Mouse (Mus musculus): ENCODE results near the gene Tac4.

The Tac4 gene

DNA sequence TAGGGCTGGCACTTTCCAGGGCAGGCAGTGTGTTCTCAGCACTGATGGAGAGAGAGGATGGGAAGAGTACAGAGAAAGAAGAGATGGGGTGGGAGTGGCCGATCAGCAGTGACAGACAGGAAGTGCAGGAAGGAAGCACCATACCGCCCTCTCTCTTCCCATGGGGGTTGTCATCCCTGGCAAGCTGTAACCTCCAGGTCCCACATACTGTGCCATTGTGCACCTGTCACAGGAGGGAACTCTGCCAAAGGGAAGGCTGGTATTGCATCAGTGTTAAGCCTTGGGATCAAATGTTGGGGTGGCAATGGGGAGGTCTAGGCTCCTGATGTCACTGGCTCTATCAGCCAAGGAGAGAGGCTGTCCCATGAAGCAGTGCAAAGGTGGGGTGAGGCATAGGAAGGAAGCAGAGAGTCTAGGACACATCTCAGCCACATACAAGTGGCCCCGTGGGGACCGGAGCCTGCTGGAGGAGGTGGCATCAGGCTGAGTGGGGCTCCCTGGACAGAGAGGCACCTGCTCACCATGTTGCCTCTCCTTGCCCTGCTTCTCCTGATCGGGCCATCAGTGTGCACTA lies at the start of gene Tac4:
TSS of gene Tac4 (plus strand) at position 352 of the 574 bp plus-strand sequence.
- peak; percentile 50 for DNase-seq

GRCm38 (mm10) chr11:95213607-95214006 lies 47.7 kb upstream of the Tac4 start:
- DNase-seq = no peak

DNA sequence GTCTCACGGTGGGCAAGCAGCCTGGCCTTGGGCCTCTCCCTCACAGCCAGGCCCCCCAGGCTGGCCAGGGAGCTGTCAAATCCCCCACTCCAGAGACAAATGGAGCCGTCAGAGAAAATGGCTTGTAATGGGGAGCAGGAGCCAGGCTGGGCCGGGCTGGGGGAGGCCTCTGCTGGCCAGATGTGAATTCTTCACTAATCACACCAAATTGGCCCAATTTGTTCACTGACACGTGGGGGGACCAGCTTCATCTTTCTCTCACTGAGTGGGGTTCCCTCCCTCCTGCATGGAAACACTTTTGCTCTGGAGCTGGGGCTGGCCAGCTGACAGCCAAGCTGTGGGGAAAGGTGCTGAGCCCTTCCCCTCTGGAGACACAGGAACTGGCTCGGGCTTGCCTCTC lies 47.0 kb upstream of the Tac4 start:
- DNase-seq = no peak

- no peak for DNase-seq
Measured at GRCm38 (mm10) chr11:95216193-95216592, 45.1 kb upstream of the Tac4 start.

DNA sequence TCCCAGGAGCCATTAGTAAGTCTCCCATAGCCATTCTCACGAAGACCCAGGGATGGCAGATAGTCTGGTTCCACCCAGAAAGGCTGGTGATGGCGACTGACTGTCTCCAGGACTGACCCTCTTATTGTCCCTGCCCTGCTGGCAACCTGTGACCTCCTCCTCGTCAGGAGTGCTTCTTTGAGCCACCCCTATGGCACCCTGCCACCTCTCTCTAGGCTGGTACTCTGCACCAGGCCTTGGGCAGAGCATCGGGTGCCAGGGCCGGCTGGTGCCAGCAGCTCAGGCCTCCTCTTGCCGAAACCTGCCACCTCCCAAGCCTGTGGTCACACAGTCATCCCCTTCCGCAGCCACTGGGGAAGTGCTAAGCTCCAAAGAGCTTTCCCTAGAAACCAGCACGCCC lies 42.2 kb upstream of the Tac4 start:
- no peak for DNase-seq

GRCm38 (mm10) chr11:95223473-95223872 lies 37.9 kb upstream of the Tac4 start:
- DNase-seq = no peak

DNA sequence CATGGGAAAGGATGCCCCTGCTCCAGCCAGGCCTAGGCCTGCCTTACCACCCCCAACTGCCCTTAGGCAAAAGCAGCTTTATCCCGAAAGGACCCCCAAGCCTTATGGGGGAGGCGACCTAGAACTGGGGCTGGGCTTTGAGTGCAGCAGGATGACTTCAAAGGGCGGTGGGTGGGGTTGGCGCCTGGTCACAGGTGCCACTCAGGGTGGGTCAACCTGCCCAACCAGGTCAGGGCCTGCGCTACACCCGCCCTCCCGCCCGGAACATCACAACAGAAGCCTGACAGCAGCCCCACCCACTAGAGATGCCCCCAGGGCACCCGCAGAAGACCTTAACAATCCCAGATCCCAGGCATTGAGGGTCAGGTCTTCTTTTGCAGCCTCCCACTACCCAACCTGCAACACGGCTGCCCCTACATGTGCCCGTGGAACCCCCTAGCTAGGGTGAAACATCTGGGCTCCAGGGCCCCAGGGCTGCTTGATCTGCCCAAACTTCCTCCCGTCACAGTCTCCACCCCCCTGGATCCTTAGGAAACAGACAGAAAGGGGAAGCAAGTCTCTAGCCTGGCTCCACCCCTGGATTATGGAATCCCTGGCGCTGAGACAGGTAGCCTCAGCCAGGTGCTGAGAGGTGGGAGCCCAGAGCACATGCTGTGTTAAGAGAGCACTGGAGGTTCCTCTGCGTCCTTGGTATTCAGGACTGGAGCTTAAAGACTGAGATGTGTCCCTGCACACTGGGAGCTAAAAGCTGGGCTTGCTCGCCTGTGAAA lies 37.0 kb upstream of the Tac4 start:
- no peak for DNase-seq

GRCm38 (mm10) chr11:95225448-95225847 lies 35.9 kb upstream of the Tac4 start:
- no peak for DNase-seq

DNA sequence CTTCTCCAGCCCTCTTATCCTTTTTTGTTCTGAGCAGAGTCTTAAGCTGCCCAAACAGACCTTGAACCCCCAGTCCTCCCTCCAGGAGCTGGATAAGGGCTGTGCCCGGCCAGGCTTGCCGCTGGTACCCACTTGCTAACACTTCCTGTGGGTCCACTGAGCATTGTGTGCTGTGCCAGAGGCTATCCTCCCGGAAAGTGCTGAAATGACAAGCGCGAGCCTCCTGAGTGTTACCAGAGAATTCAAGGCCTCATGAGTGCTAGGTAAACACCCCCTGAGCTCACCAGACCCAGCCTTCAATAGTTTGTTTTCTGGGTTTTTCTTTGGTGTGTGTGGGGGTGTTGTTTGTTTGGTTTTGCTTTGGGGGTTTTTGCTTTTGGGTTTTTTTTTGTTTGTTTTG lies 33.9 kb upstream of the Tac4 start:
- no peak for DNase-seq

GRCm38 (mm10) chr11:95231688-95232328 lies 29.5 kb upstream of the Tac4 start:
- DNase-seq = peak; percentile 56

DNA sequence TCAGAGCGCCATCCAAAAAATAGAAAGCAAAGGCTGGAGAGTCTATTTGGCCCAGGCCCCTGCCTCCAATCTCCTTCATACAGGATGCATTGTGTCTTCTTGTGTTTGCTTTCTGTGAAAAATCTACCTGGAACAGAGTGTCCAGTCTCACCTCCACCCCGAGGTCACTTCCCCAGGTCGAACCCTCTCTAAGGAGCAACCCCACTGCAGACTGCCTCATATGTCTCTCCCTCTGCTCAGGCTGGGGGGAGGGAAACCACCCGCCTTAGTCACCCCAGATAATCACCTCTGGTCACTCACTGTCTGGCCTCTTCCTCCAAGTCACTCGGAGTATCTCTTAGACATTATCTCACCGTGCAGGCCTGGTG lies 29.0 kb upstream of the Tac4 start:
- no peak for DNase-seq

DNA sequence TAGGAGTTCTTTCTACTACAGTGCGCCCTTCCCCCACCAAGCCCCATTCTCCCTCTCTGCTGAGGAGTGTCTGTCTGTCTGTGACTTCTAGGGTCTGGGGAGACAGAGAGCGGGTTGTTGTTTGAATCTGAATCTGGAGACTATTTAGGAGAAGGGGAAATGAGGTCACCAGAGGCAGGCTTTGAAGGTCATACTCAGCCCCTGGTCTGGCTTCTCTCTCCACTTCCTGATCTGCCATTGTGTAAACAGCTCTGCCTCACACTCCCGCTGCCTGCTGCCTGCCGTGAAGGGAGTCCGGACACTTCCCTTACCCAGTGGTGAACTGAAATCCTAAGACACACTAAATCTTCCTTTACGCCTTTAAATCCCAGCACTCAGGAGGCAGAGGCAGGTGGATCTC lies 22.9 kb upstream of the Tac4 start:
- DNase-seq = no peak

GRCm38 (mm10) chr11:95242653-95243052 lies 18.7 kb upstream of the Tac4 start:
- no peak for DNase-seq

- DNase-seq = no peak
Measured at GRCm38 (mm10) chr11:95245456-95245855, 15.9 kb upstream of the Tac4 start.

GRCm38 (mm10) chr11:95247065-95247464 lies 14.3 kb upstream of the Tac4 start:
- DNase-seq = no peak

DNA sequence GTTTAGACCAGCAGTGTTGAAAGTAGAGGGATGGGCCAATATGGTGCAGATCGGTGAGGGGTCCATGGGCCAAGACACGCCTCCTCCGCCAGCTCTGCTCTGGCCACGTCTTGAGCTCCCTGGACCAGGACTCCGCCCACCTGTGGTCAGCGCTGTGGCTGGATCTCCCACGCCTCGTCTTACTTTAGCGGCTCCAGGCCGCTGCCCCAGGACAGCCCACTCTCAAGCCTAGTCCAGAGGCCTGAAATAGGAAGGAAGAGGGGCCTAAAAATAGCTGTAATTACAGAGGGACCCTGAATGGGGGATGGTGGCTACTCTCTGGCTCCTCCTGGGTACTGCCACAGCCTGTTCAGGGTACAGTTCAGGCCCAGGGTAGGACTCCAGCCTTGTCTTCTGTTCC lies 11.2 kb upstream of the Tac4 start:
- no peak for DNase-seq

DNA sequence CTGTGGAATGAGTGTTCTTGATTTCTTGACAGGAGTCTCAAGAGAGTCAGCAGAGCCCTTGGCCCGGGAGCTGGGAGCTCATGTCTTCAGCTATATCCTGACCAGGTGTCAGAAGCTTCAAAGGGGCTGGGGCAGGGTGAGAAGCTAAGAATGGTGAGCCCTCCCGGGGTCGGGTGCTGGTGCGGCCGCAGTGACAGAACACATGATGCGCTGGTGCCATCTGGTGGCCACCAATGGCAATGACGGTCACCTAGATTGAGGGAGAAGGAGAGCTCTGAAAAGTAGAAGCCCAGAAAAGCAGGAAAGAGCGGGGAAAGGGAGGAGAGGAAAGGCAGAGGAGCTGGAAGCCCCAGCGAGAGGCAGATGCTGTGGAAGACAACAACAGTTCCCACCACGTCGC lies 10.0 kb upstream of the Tac4 start:
- DNase-seq = peak; percentile 68

GRCm38 (mm10) chr11:95252104-95252503 lies 9.2 kb upstream of the Tac4 start:
- no peak for DNase-seq

- DNase-seq = no peak
Measured at GRCm38 (mm10) chr11:95254165-95254564, 7.2 kb upstream of the Tac4 start.

DNA sequence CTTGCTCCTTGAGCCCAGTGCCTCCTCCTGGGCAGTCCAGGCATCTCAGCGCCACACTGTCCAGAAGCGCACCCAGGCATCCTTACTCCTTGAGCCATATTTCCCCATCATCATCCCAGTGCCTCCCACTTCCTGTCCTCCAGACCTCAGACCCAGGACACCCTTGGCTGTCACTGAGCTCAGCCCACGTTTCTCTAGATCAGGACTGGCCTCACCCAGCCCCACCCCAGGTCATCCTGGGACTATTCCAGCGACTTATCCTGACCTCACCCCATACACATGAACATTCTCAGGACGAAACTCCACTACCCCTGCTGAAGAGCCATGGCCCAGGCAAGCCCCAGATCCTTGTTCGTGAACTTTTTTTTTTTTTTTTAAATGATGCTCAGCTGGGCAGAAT lies 5.6 kb upstream of the Tac4 start:
- no peak for DNase-seq

GRCm38 (mm10) chr11:95257930-95258329 lies 3.4 kb upstream of the Tac4 start:
- no peak for DNase-seq

DNA sequence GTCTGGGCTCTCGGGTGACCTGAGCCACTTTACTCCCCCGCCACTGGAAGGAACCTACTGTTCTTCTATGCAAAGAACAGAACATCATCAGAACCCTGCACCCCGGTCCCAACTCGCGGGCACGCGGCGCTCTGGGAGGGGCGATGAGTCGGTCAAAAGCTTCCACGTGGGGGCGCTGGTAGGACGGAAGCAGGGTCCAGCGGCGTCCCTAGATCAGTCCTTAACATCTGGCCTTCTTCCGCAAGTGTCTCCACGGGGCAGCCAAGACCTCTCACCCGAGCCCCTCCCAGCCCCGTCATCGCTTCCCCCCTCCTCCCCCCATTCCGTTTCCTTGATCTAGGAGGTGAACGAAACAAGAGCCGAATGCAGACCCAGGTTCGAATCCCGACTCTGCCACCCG lies 2.8 kb upstream of the Tac4 start:
- peak; percentile 57 for DNase-seq

DNA sequence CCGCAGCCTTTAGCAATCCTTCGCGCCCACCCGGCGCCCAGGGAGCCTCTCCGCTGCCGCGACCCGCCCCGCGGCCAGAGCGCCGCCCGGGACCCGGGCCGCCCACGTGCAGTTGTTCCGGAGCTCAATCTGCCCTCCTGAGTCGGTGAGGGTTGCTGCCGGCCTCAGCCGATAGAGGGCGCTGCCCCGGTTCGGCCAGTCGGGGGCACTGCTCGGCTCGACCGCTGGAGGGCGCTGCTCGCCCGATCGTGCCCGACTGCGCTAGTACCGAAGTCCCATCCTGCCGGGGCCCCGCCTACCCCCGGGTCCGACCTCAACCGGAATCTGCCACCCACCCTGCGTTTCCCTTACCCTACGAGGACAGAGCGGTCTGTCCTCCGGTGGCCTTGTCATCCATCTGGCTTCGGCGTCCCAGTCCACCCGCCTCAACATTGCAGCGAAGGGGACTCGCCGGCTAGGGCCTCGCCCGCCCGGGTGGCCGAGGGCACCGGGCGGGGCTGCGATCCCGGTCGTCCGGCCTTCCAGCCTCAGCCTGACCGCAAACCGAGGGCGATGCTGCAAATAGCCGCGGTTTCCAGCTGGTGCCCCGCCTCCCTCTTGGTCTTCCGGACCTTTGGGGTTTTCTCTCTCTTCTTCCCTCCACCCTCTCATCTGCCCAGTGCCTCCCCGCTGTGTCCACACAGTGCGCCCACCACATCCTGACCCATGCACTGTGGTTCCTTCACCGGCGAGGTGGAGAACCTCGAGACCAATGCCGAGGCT lies 2.1 kb upstream of the Tac4 start:
- DNase-seq = peak; percentile 85
